Mouse (Mus musculus) cerebellum, adult (tissue): Measurements from ENCODE around the gene Otop3.

Experiments used
- ATAC-seq: cut with Nextera tagmentation; 2 replicates; pipeline ENCODE4 v1.9.2; 2017; ENCODE audit warnings: mild to moderate bottlenecking, moderate library complexity, mixed read lengths; ENCODE audit not compliant: insufficient number of reproducible peaks, low FRiP score, low TSS enrichment

Otop3 gene

DNA sequence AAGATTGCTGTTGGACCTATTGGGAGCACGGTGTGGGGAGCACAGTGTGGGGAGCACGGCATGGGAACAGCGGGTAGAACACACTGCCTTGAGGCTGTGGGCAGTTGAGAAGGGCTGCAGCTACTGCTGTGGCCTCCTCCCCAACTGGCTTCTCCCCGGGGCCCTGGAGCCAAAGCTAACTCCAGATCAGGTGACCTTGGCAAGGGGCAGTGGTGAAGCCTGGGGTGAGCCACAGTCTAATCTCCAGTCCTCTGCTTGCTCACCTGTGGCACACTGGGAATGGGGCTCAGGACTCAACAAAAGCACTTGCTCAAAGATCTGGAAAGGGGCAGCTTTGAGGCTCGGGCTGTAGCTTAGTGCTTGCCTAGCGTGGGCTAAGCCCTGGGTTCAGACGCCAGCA is 17.3 kb upstream of the Otop3 start:
- no peak for ATAC-seq

- no peak for ATAC-seq
Observed at GRCm38 (mm10) chr11:115318245-115319027, 16.1 kb upstream of the Otop3 start.

DNA sequence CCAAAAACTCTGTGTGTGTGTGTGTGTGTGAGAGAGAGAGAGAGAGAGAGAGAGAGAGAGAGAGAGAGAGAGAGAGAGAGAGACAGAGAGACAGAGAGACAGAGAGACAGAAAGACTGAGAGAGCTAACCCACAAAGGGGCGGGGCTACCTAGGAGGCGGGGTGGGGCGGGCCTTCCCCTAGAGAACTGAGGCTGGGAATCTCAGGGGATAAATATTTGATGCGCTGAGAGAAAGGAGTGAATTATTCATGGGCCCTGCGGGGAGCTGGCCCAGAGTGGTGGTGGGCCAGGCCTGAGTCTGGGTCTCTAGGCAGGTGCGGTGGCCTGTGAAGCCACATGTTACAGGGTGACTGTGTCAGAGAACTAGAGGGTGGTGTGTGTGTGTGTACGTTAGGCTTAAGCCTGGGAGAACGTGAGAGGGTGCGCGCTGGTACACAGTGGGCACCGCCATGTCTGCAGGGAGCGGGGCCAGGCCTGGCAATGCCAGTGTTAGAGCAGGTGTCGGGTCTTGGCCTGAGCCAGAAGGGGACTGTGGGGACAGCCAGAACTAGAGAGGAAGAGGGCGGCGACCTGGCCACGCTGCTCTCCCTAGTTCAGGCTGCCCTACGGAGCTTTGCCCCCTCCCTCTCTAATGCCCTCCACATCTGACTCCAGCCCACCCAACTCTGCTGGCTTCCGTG is 14.7 kb upstream of the Otop3 start:
- 0 out of 2 replicates have a peak, but pooled peaks have one; percentile 36 for ATAC-seq

DNA sequence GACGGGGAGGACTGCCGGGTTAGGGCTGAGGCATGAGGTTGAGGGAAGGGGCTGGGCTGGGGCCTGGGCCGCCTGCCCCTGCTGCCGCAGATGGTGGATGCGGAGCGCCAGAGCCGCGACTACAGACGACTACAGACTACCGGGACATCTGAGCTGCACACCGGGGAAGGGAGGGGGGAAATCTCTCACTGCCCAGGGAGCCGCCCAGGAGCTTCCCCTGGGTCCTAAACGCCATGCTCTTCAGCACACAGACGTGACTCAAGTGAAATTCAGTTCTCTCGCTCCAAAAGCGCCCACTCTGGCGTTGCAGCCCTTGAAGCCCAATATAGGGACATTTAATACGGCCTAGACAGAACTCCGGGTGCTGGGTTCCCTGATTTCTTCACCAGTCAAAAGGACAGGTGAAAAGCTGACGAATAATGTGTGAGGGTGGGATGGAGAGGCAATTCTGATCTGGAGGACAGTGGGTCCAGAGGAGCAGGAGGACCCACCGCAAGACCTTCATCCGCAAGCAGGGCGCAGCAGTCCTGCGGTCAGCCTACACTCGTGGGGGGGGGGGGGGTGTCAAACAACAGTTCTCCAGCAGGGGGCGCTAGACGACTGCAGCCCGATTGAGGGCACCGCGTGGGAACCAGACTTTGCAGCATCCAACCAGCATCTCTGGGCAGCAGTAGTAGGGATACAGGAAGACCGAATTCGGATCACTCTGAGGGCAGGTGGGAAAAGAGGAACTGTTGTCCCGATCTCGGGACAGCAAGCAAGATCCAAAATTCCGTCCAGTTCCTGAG is 12.4 kb upstream of the Otop3 start, which contains the start of gene Ush1g:
Gene Ush1g (minus strand): TSS at position 136 of the 788 bp plus-strand sequence.
- peak; percentile 55; the same call in 1 of the 2 replicates for ATAC-seq

DNA sequence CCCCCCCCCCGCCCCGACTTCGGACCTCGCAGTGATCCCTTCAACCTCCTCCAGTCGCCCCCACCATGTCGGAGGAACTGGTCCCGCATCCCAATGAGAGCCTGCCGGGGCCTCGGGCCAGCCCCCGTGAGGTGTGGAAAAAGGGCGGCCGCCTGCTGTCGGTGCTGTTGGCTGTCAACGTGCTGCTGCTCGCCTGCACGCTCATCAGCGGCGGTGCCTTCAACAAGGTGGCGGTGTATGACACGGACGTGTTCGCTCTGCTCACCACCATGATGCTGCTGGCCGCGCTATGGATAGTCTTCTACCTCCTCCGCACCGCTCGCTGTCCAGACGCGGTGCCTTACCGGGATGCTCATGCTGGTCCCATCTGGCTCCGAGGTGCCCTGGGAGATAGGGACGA is 11.2 kb upstream of the Otop3 start:
- ATAC-seq: no peak

DNA sequence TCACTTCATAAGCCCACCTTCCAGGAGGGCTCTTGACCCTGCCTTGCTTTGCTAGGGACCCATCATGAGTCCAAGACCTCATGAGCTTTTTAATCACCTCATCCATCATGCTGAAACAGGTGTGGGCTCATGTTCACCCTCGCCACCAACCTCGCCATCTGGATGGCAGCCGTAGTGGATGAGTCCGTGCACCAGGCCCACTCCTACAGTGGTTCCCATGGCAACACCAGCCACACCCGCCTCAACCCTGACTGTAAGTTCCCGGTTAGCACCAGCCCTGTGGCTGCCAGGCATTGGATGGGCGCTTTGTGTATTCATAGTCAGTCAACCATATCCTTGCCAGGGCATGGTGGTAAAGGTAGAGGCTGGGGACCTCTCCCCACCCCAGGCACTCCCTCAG is 7.8 kb upstream of the Otop3 start:
- ATAC-seq: no peak

GRCm38 (mm10) chr11:115329339-115329738 is 5.2 kb upstream of the Otop3 start:
- ATAC-seq: no peak

DNA sequence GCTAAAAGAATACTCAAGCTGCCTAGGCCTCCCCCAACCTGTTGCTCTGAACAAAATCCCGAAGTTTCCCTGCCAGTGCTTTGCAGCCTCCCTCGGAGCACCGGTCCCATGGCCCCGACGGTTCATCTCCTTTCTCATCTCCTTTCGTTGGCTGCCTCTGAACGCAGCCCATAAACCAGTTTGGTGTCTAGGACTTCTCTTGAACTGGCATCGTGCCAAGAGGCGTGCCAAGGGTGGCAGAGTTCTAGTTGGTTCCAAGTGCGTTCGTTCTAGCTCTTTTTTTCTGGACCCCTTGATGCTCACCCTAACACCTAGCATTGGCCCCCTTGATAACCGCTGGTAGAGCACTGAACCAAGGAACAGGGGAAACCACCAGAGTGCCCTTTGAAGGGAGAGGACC is 692 bp downstream of the Otop3 start:
- ATAC-seq: no peak

GRCm38 (mm10) chr11:115336115-115336514 is 1.6 kb downstream of the Otop3 start:
- no peak for ATAC-seq

- ATAC-seq: no peak
Observed at GRCm38 (mm10) chr11:115337350-115337749, 2.8 kb downstream of the Otop3 start.

DNA sequence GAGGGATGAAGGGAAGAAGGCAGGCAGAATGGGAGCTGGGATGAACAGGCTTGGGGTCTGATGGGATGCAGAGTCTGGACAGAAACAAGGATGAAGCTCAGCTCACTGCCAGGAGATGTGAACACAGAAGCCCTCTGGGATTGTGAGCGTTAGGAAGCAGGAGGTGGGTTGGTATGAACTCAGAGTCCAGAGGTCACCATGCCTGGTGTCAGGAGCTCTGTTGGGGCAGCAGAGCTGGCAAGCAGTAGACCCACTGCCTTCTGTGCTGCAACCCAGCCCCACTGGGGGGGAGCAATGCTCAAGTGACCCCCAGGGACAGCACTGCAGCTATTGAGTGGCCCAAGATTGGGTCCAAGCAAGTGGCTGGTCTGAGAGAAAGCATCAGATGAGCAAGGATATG is 3.3 kb downstream of the Otop3 start:
- ATAC-seq: no peak

GRCm38 (mm10) chr11:115341246-115341645 is 6.7 kb downstream of the Otop3 start:
- ATAC-seq: no peak

- ATAC-seq: no peak
Observed at GRCm38 (mm10) chr11:115341866-115342265, 7.3 kb downstream of the Otop3 start.

DNA sequence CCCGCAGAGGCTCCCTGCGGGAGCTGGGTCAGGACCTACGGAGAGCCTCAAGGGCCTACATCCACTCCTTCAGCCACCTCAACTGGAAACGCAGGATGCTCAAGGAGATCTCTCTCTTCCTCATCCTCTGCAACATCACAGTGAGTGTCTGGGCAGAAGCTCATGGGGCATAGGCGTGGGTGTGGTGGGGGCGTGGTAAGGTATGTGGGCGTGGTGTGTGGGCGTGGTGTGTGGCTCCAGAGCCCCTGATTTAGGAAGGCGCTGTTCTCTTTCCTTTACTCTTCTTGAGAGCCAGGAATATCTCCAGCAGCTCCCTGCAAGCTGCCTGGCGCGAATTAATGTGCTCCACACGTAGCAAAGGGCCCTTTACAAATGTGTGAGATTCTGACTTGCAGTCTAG is 10.4 kb downstream of the Otop3 start:
- ATAC-seq: no peak

GRCm38 (mm10) chr11:115345515-115345914 is 11.0 kb downstream of the Otop3 start:
- ATAC-seq: no peak

GRCm38 (mm10) chr11:115348681-115349248 is 14.2 kb downstream of the Otop3 start:
- ATAC-seq: no peak

- no peak for ATAC-seq
Observed at GRCm38 (mm10) chr11:115349976-115350375, 15.4 kb downstream of the Otop3 start.

DNA sequence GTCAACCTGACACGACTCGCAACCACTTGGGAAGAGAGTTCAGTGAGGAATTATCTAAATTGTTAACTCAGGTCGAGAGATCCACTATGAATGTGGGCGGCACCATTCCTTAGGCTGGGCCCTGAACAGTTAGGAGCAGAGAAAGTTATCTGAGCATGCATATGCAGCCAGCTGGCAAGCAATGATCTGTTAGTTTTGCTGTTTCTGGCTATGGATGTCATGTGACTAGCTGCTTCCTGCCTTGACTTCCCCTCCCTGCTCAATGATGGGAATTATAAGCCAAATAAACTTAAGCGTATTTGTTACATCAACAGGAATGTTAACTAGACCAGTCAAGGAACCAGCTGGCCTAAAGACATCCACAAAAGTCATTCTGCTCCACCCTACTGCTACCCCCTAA is 18.8 kb downstream of the Otop3 start:
- no peak for ATAC-seq

- ATAC-seq: peak; percentile 29; the same call in 1 of the 2 replicates
Observed at GRCm38 (mm10) chr11:115354183-115354582, 19.7 kb downstream of the Otop3 start.

DNA sequence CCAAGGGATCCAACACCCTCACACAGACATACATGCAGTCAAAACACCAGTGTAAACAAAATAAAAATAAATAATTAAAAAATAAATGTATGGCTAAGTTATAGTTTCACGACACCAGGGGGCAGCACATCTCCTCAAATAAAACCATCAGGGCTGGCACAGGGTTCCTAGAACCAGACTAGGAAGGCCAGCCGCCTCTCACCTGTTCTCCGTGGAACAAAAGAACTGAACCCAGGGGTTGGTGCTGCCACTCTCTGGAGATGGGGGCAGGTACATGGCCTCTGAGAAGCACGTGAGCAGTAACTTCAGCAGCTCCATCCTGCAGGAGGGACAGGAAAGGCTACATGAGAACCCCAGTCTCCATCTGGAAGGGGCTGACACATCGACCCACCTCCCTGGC is 23.9 kb downstream of the Otop3 start:
- ATAC-seq: no peak; the same call in 1 of the 2 replicates

- ATAC-seq: no peak
Observed at GRCm38 (mm10) chr11:115359293-115359692, 24.8 kb downstream of the Otop3 start.
